Mouse (Mus musculus) MEL-GATA-1-ER (cell line): Measurements from ENCODE around the gene Pim1.
A peak's percentile ranks its signal among the peaks of the same experiment; 100 is the strongest.

Experiments
- DNase-seq: peaks from one replicate; pipeline ENCODE4 v3.0.0-alpha.2; 2012; ENCODE audit warnings: low read depth; ENCODE audit errors: extremely low read depth

Pim1 gene

GRCm38 (mm10) chr17:29465405-29466010, 25.0 kb upstream of the Pim1 start:
- no peak for DNase-seq

- no peak for DNase-seq
Measured at GRCm38 (mm10) chr17:29467030-29467429, 23.5 kb upstream of the Pim1 start.

GRCm38 (mm10) chr17:29473466-29473865, 17.1 kb upstream of the Pim1 start:
- DNase-seq = no peak

GRCm38 (mm10) chr17:29474036-29474435, 16.5 kb upstream of the Pim1 start:
- no peak for DNase-seq

GRCm38 (mm10) chr17:29475142-29475541, 15.4 kb upstream of the Pim1 start:
- no peak for DNase-seq

GRCm38 (mm10) chr17:29476461-29476860, 14.1 kb upstream of the Pim1 start:
- no peak for DNase-seq

GRCm38 (mm10) chr17:29477357-29477756, 13.2 kb upstream of the Pim1 start:
- no peak for DNase-seq

GRCm38 (mm10) chr17:29478271-29478670, 12.3 kb upstream of the Pim1 start:
- peak; percentile 50 for DNase-seq

GRCm38 (mm10) chr17:29480256-29480655, 10.3 kb upstream of the Pim1 start:
- DNase-seq = no peak

- no peak for DNase-seq
Measured at GRCm38 (mm10) chr17:29482632-29483031, 7.9 kb upstream of the Pim1 start.

- no peak for DNase-seq
Measured at GRCm38 (mm10) chr17:29483282-29483681, 7.3 kb upstream of the Pim1 start.

GRCm38 (mm10) chr17:29484431-29484830, 6.1 kb upstream of the Pim1 start:
- DNase-seq = no peak

- DNase-seq = no peak
Measured at GRCm38 (mm10) chr17:29485336-29486233, 5.0 kb upstream of the Pim1 start.

- no peak for DNase-seq
Measured at GRCm38 (mm10) chr17:29488257-29488977, 2.1 kb upstream of the Pim1 start.

- DNase-seq = peak; percentile 76
Measured at GRCm38 (mm10) chr17:29488978-29489970, 1.3 kb upstream of the Pim1 start.

GRCm38 (mm10) chr17:29489971-29490712, 411 bp upstream of the Pim1 start:
- peak; percentile 90 for DNase-seq

- DNase-seq = no peak
Measured at GRCm38 (mm10) chr17:29491591-29492268, 1.2 kb downstream of the Pim1 start.

GRCm38 (mm10) chr17:29492269-29493191, 2.0 kb downstream of the Pim1 start:
- peak; percentile 71 for DNase-seq
